Mouse (Mus musculus): ENCODE results near the gene Cdkal1.

Cdkal1 gene

DNA sequence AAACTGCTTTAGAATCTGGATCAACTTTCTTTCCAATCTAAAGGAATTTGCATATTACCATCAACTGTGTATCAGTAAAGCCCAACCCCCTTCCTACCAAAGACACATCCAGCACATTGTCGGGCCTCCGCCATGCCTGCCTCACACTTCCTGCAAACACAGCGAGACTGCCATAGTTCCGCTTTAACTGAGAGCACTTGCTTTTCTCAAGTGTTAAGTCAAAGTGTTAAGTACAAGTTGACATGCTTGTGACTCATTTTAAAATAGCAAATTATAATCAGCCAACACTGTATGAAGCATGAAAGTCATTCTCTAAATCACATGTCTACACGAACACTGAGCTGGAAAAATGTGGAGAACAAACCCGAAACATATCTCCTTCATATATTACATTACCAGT lies 305.3 kb downstream of the Cdkal1 start:
- H3K9me3 ChIP-seq (ENCODE audit: low read length) = no peaks in the 10 kb centered on the region
- TF ChIP-seq POU5F1 (IDR thresholded peaks at IDR 0.05; ENCODE audit: borderline replicate concordance, low read length) = no peak
- no peak for TF ChIP-seq NANOG (IDR thresholded peaks at IDR 0.05; ENCODE audit: borderline replicate concordance, low read length)
- no peak for TF ChIP-seq CTCF (conservative IDR thresholded peaks at IDR 0.05; ENCODE audit: low read length)
- peaks cover 7% of the 10 kb centered on the region; the same call in 1 of the 2 replicates for H3K36me3 ChIP-seq (ENCODE audit: insufficient read depth, low read length)
- no peaks in the 10 kb centered on the region for H3K4me1 ChIP-seq (replicated peaks; ENCODE audit: low read depth, low read length)
- no peaks in the 10 kb centered on the region for H3K27me3 ChIP-seq (ENCODE audit: insufficient read depth, low read length)
- no peak overlapping the region for H3K4me3 ChIP-seq (replicated peaks; ENCODE audit: low read length)

DNA sequence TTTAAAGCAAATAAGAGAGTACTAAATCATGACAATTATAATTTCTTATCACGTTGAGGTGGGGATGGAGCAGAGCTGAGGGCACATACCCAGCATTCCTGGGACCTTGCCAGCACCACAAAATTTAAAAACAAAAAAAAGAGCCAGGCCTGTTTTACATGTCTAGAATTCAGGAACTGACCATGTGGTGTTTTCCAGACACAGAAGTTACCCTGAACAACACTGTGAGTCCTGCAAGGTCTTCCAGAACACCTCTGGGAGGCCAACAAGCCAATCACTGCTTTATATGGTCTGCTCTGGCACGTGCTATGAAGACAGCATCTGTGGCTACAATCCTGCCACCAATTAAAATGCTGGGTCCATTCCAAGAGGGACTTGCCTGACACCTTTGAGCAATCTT lies 305.7 kb downstream of the Cdkal1 start:
- no peaks in the 10 kb centered on the region for H3K27me3 ChIP-seq (ENCODE audit: insufficient read depth, low read length)
- H3K4me3 ChIP-seq (replicated peaks; ENCODE audit: low read length) = no peak overlapping the region
- H3K9me3 ChIP-seq (ENCODE audit: low read length) = no peaks in the 10 kb centered on the region
- TF ChIP-seq POU5F1 (IDR thresholded peaks at IDR 0.05; ENCODE audit: borderline replicate concordance, low read length) (no peak), CTCF (conservative IDR thresholded peaks at IDR 0.05; ENCODE audit: low read length) (no peak), NANOG (IDR thresholded peaks at IDR 0.05; ENCODE audit: borderline replicate concordance, low read length) (no peak)
- peaks cover 7% of the 10 kb centered on the region; the same call in 1 of the 2 replicates for H3K36me3 ChIP-seq (ENCODE audit: insufficient read depth, low read length)
- no peaks in the 10 kb centered on the region for H3K4me1 ChIP-seq (replicated peaks; ENCODE audit: low read depth, low read length)

DNA sequence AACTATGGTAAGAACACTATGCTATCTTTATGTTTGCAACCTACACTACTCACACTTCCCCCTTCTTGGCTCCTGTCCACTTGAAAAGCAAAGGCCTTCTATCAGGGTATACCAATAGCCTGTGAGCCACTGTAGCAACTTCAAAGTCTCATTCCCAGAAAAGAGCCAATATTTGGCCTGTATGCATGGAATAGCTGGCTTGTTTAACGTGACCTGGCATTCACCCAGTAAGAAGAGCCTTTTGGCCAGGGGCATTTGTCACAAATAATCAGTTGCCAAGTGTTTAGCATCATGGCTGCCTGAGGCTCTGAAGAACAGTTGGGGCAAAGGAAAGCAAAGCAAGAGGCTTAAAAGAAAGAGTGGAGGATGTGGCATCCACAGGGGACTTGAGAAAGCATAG lies 317.6 kb downstream of the Cdkal1 start:
- peaks cover 6% of the 10 kb centered on the region for H3K36me3 ChIP-seq (ENCODE audit: insufficient read depth, low read length)
- no peaks in the 10 kb centered on the region for H3K4me1 ChIP-seq (replicated peaks; ENCODE audit: low read depth, low read length)
- no peak overlapping the region for H3K4me3 ChIP-seq (replicated peaks; ENCODE audit: low read length)
- TF ChIP-seq CTCF (conservative IDR thresholded peaks at IDR 0.05; ENCODE audit: low read length) (no peak), POU5F1 (IDR thresholded peaks at IDR 0.05; ENCODE audit: borderline replicate concordance, low read length) (no peak), NANOG (IDR thresholded peaks at IDR 0.05; ENCODE audit: borderline replicate concordance, low read length) (no peak)
- peaks cover 9% of the 10 kb centered on the region for H3K9me3 ChIP-seq (ENCODE audit: low read length)
- H3K27me3 ChIP-seq (ENCODE audit: insufficient read depth, low read length) = no peaks in the 10 kb centered on the region

DNA sequence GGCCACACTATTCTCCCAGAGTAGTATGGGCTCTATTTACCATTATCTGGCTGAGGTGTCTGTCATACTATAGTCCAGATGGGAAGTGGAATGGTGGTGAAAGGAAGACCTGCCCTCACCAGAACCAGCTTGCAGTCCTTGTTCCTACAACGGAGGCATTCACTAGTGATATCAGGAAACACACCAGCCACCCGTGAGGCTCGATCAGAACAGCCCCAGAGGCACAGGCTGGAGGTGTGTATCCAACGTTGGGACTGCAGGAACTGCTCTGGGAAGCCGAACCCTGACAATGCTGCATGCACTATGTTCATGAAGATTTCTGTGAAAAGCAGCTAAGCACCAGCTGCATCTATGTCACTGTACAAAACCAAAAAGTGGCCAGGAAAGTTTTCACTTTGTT lies 321.9 kb downstream of the Cdkal1 start:
- Histone ChIP-seq H3K4me1 (replicated peaks; ENCODE audit: low read depth, low read length) (no peaks in the 10 kb centered on the region), H3K36me3 (ENCODE audit: insufficient read depth, low read length) (no peaks in the 10 kb centered on the region), H3K4me3 (replicated peaks; ENCODE audit: low read length) (no peak overlapping the region), H3K9me3 (ENCODE audit: low read length) (no peaks in the 10 kb centered on the region), H3K27me3 (ENCODE audit: insufficient read depth, low read length) (no peaks in the 10 kb centered on the region)
- TF ChIP-seq CTCF (conservative IDR thresholded peaks at IDR 0.05; ENCODE audit: low read length) = no peak
- TF ChIP-seq POU5F1 (IDR thresholded peaks at IDR 0.05; ENCODE audit: borderline replicate concordance, low read length) = no peak
- TF ChIP-seq NANOG (IDR thresholded peaks at IDR 0.05; ENCODE audit: borderline replicate concordance, low read length) = no peak

DNA sequence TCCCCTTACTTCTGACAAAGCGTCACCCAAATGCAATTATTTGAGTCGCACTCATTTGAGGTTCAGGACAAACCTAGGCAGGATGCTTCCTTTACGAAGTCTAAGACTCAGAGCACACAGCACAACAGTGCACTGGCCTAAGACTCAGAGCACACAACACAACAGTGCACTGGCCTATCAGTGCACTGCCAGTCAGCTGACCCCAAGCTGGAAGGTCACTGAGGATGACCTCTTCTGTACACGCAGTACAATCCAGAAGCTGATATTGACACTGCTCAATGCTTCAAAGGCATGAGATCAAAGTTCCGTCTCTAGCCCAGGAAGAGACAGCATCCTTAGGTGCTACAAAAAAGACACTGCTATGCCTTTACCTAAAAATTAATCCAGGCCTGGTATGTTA lies 327.1 kb downstream of the Cdkal1 start:
- Histone ChIP-seq H3K27me3 (ENCODE audit: insufficient read depth, low read length) (no peaks in the 10 kb centered on the region), H3K9me3 (ENCODE audit: low read length) (no peaks in the 10 kb centered on the region), H3K4me1 (replicated peaks; ENCODE audit: low read depth, low read length) (no peaks in the 10 kb centered on the region), H3K36me3 (ENCODE audit: insufficient read depth, low read length) (no peaks in the 10 kb centered on the region), H3K4me3 (replicated peaks; ENCODE audit: low read length) (no peak overlapping the region)
- no peak for TF ChIP-seq POU5F1 (IDR thresholded peaks at IDR 0.05; ENCODE audit: borderline replicate concordance, low read length)
- TF ChIP-seq CTCF (conservative IDR thresholded peaks at IDR 0.05; ENCODE audit: low read length) = no peak
- no peak for TF ChIP-seq NANOG (IDR thresholded peaks at IDR 0.05; ENCODE audit: borderline replicate concordance, low read length)

DNA sequence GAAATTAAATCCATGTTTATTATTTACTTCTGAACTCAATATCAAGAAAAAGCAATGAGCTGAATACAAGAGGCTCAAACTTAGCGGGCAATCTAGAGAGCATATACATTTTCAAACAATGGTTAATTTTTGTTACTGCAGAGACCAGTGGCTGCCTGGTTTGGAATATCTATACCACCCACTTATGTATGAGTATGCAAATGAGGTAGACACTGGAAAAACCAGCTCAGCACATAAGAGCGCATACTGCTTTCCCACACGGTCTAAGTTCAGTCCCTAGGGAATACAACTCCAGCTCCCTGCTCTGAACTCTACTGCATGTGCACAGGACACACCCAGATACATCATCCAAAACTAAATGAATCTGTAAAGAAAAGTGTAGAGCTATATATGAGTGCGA lies 334.2 kb downstream of the Cdkal1 start:
- Histone ChIP-seq H3K36me3 (ENCODE audit: insufficient read depth, low read length) (peaks cover 8% of the 10 kb centered on the region; the same call in 1 of the 2 replicates), H3K4me3 (replicated peaks; ENCODE audit: low read length) (no peak overlapping the region), H3K9me3 (ENCODE audit: low read length) (no peaks in the 10 kb centered on the region), H3K4me1 (replicated peaks; ENCODE audit: low read depth, low read length) (no peaks in the 10 kb centered on the region), H3K27me3 (ENCODE audit: insufficient read depth, low read length) (no peaks in the 10 kb centered on the region)
- TF ChIP-seq NANOG (IDR thresholded peaks at IDR 0.05; ENCODE audit: borderline replicate concordance, low read length) (no peak), CTCF (conservative IDR thresholded peaks at IDR 0.05; ENCODE audit: low read length) (no peak), POU5F1 (IDR thresholded peaks at IDR 0.05; ENCODE audit: borderline replicate concordance, low read length) (no peak)

DNA sequence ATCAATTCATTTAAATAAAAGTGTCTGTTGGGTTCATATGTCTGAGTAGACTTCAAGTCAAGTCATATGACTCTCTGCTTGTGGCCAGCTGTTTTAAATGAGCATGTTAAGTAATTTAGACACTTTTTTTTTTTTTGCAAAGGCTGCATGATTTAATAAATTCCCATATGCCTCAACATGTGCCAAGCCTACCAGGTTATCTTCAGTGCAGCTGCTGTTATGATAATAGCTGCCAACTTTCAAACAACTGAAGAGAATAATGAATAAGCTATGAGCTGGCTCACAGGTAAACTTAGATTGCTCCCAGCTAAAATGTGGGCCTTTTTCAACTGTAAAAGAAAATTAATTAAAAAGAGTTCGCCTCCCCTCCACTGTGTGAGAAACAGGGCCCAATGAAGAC lies 341.4 kb downstream of the Cdkal1 start:
- peaks cover 8% of the 10 kb centered on the region; the same call in 1 of the 2 replicates for H3K36me3 ChIP-seq (ENCODE audit: insufficient read depth, low read length)
- H3K4me1 ChIP-seq (replicated peaks; ENCODE audit: low read depth, low read length) = no peaks in the 10 kb centered on the region
- no peak overlapping the region for H3K4me3 ChIP-seq (replicated peaks; ENCODE audit: low read length)
- no peaks in the 10 kb centered on the region for H3K9me3 ChIP-seq (ENCODE audit: low read length)
- H3K27me3 ChIP-seq (ENCODE audit: insufficient read depth, low read length) = no peaks in the 10 kb centered on the region
- no peak for TF ChIP-seq POU5F1 (IDR thresholded peaks at IDR 0.05; ENCODE audit: borderline replicate concordance, low read length)
- no peak for TF ChIP-seq CTCF (conservative IDR thresholded peaks at IDR 0.05; ENCODE audit: low read length)
- TF ChIP-seq NANOG (IDR thresholded peaks at IDR 0.05; ENCODE audit: borderline replicate concordance, low read length) = no peak

DNA sequence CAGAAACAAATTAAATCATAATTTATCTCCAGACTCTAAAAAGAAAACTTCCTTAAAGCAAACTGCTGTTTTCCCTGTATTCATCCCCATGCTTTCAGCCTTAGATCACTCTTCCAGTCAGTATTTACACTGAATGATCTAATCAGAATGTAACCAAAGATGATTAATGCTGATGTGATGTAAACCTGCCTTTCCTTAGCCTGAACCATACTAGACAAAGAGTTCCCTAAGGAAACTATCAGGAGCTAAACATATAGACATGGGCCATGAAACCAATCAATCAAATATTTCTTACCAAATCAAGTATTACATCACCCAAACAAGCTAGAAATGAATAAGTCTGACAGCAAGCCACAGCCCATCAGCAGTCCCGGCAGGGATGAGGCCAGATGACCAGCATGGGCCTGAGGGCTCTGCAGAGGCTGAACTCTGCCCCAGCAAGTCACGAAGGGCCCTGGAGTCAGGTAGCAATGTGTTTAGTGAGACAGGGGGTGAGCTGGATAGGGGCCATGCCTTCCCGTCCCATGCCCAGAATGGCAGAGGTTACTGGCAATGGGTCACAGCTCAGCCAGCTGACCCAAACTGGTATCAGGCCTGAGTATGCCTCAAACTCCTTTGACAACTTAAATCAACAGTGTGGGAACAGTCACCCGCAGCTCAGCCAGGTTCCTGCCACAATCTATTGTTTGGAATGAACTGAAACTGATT lies 350.5 kb downstream of the Cdkal1 start:
- Histone ChIP-seq H3K4me3 (replicated peaks; ENCODE audit: low read length) (no peak overlapping the region), H3K9me3 (ENCODE audit: low read length) (no peaks in the 10 kb centered on the region), H3K4me1 (replicated peaks; ENCODE audit: low read depth, low read length) (no peaks in the 10 kb centered on the region), H3K36me3 (ENCODE audit: insufficient read depth, low read length) (no peaks in the 10 kb centered on the region), H3K27me3 (ENCODE audit: insufficient read depth, low read length) (no peaks in the 10 kb centered on the region)
- TF ChIP-seq NANOG (IDR thresholded peaks at IDR 0.05; ENCODE audit: borderline replicate concordance, low read length) = no peak
- no peak for TF ChIP-seq CTCF (conservative IDR thresholded peaks at IDR 0.05; ENCODE audit: low read length)
- no peak for TF ChIP-seq POU5F1 (IDR thresholded peaks at IDR 0.05; ENCODE audit: borderline replicate concordance, low read length)

Measured in E14TG2a.4 (cell line).